ENCODE assay signal across 8 mouse cellular contexts in the genomic region with DNA sequence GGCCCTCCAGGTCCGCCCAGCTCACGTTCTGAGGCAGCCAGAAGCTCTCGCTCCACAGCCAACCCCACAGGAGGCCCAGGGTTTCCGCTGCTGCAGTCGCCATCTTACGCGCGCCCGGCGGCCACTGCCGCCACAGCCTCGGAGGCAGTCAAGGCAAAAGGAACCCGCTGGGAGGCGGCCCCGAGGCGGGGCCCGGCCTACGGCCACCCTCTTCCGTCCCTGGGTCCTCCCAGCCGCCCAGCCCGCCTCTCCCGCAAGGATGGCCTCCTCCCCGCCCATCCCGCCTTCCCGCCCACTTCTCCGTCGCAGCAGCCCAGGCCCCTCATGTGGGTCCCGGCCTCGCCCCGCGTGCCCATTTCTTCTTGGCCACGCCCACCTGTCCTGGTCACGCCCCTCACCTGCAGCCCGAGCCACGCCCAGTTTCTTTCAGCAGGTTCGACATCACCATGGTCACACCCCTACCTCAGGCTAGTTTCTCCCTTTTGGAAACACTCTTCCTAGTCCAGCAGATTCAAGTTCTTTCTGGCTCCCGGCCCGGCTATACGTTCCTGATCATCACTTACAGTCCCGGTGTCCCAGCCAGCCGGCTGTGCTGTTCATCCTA. TPM values are rescaled to one million over a fixed set of nuclear protein-coding genes. Genes with fewer than 3 reads are reported as not detected.
DNase-seq lines count a peak whose midpoint lies in the region; ATAC-seq and TF ChIP-seq lines count a peak whose summit lies in the region.

No protein-coding gene starts in this region.

- H3K9me3 ChIP-seq in lung, embryonic 15.5 days, result no peaks in the 10 kb centered on the region

- H3K4me3 ChIP-seq in lung, embryonic 15.5 days, result peak overlapping the region; percentile 61
- peak overlapping the region; percentile 92 for H3K4me3 ChIP-seq in olfactory bulb, adult 2 months (ENCODE audit: insufficient read depth, low read depth, low read length)

- no peaks in the 10 kb centered on the region for H3K27me3 ChIP-seq in lung, embryonic 15.5 days

- 0 out of 2 replicates have a peak, but pooled peaks cover 10% of the 10 kb centered on the region for H3K4me1 ChIP-seq in lung, embryonic 15.5 days
- H3K4me1 ChIP-seq in olfactory bulb, adult 2 months (ENCODE audit: control insufficient read depth, insufficient read depth, low read length), result peaks cover 4% of the 10 kb centered on the region; the same call in 1 of the 2 replicates

- peak; percentile 95 for TF ChIP-seq POLR2A in olfactory bulb, adult 2 months (IDR thresholded peaks at IDR 0.05; ENCODE audit: insufficient read depth, low read depth, low read length)

- peak overlapping the region; percentile 79 for H3K4me2 ChIP-seq in lung, embryonic 15.5 days

- no peak for TF ChIP-seq CTCF in olfactory bulb, adult 2 months (IDR thresholded peaks at IDR 0.05; ENCODE audit: insufficient read depth, low read depth, low read length)

- peak; percentile 94 for DNase-seq in MN1 (ENCODE audit: low spot score)
- peak; percentile 85 for DNase-seq in cerebellum, adult 9-10 months
- DNase-seq in forelimb bud, embryonic 11.5 days (ENCODE audit: low read depth, low spot score), result peak; percentile 88
- peak; percentile 57 for DNase-seq in layer of hippocampus, adult 9-10 months (ENCODE audit: low spot score)
- peak; percentile 77 to 86 for DNase-seq in thymus, adult 18-20 months

- 0% methylated on average over 38 of the region's 41 CpGs for WGBS in lung, embryonic 15.5 days
- WGBS in olfactory bulb, adult 2 months, result 1% methylated on average over 41 of the region's 41 CpGs

- ATAC-seq in hematopoietic stem cell, adult 5-6 weeks (replicated peaks in 1 of 2; ENCODE audit: insufficient read depth in 1 of 2, low FRiP score in 2 of 2, low TSS enrichment in 1 of 2, low read depth in 1 of 2, poor library complexity in 2 of 2, severe bottlenecking in 2 of 2), result peak; percentile 92 to 94
- peak; percentile 98 for ATAC-seq in lung, embryonic 15.5 days (ENCODE audit: borderline replicate concordance, extremely low read depth, low FRiP score, low TSS enrichment)

- H3K36me3 ChIP-seq in lung, embryonic 15.5 days, result no peaks in the 10 kb centered on the region

- H3K27ac ChIP-seq in lung, embryonic 15.5 days, result peak overlapping the region; percentile 91
- peak overlapping the region; percentile 90 for H3K27ac ChIP-seq in olfactory bulb, adult 2 months (ENCODE audit: insufficient read depth, low read depth, low read length)

- H3K9ac ChIP-seq in lung, embryonic 15.5 days, result peak overlapping the region; percentile 82

RNA-seq across cellular contexts. Expression of gene Cers5, which starts 0.3 kb away (rescaled TPM):
- 46.2 and 48.5 TPM in 2 replicates for total RNA-seq in hematopoietic stem cell, adult 5-6 weeks (2017)
- 75.3 and 78.0 TPM in 2 replicates for polyA plus RNA-seq in lung, embryonic 15.5 days (2015; fragmentation: Nextera tagmentation; extraction: Ambion mirVana)
- not detected in 2 replicates for polyA plus RNA-seq in olfactory bulb, adult 2 months (2012; ENCODE audit: insufficient read depth, insufficient read length, low replicate concordance, missing spikeins)

RNA-seq across cellular contexts. Expression of gene Cox14, which starts 47.0 kb away (rescaled TPM):
- total RNA-seq in hematopoietic stem cell, adult 5-6 weeks (2017), result 26.8 and 41.8 TPM in 2 replicates
- polyA plus RNA-seq in lung, embryonic 15.5 days (2015; fragmentation: Nextera tagmentation; extraction: Ambion mirVana), result 132 and 137 TPM in 2 replicates
- polyA plus RNA-seq in olfactory bulb, adult 2 months (2012; ENCODE audit: insufficient read depth, insufficient read length, low replicate concordance, missing spikeins), result not detected in 2 replicates

RNA-seq across cellular contexts. Expression of gene Gpd1, which starts 55.1 kb away (rescaled TPM):
- 0.74 and 1.7 TPM in 2 replicates for total RNA-seq in hematopoietic stem cell, adult 5-6 weeks (2017)
- 0.82 and 1.1 TPM in 2 replicates for polyA plus RNA-seq in lung, embryonic 15.5 days (2015; fragmentation: Nextera tagmentation; extraction: Ambion mirVana)
- polyA plus RNA-seq in olfactory bulb, adult 2 months (2012; ENCODE audit: insufficient read depth, insufficient read length, low replicate concordance, missing spikeins), result not detected in 2 replicates

Comparison
In these comparisons a context has a peak if more than half of its experiments do, and no peak if none do; other contexts are left out.
1. Peak in every context shown above with its lines: DNase-seq, ATAC-seq, H3K4me3 ChIP-seq and H3K27ac ChIP-seq.
2. RNA of gene Cox14, which starts 47.0 kb away (polyA plus RNA-seq): 132 to 137 TPM in lung, embryonic 15.5 days; not detected in olfactory bulb, adult 2 months; every median in the first group is over 100 times any median in the second.